Mouse (Mus musculus): ENCODE results near the gene Uvssa. TPM values are rescaled to one million over a fixed set of nuclear protein-coding genes. Genes with fewer than 3 reads are reported as not detected.

Uvssa gene
- polyA plus RNA-seq, 1 experiment from 2014 or later = 9.3 TPM

DNA sequence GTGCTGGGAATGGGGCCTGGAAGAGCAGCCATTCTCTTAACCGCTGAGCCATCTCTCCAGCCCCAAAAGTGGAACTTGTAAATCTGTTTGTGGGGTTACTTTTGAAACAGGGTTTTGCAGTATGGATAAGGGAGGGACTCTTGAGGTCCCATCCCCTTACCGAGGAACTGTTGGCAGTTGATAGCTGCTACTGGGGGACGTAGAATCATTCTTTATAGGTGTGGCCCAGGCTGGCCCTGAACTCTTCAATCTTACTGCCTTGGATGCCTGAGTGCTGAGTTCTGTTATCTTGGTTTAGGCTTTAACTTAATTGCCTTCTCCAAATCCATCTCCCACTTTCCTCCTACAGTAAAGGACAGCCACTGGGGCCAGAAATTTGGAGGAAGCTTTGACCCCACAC, 34.3 kb upstream of the Uvssa start:
- ChIA-PET POLR2A (interaction anchor here (1.4 to 2.6 kb wide), 2 partner anchors 8 to 34 kb away, joined by 4 to 10 read pairs; partner anchors contain the start of gene Uvssa), CTCF (interaction anchor here (1.1 to 4.7 kb wide), 4 partner anchors 12 to 64 kb away, joined by 4 to 27 read pairs (median 4); no protein-coding TSS in a partner anchor)
- TF ChIP-seq CTCF (IDR thresholded peaks at IDR 0.05) = no peak
- DNase-seq (ENCODE audit: low read depth, low spot score) = no peak
- in situ Hi-C loops (cut with MboI; ENCODE audit: low pct_unique_long_range_greater_than_20kb) = no loop called here
- H3K27me3 ChIP-seq = no peaks in the 10 kb centered on the region
- no peak for ATAC-seq

- DNase-seq (ENCODE audit: low read depth, low spot score) = no peak
- CTCF ChIA-PET = interaction anchor here (0.8 to 1.1 kb wide), 2 partner anchors 17 to 34 kb away, joined by 3 read pairs; no protein-coding TSS in a partner anchor
- ATAC-seq = no peak
- POLR2A ChIA-PET = interaction anchor here (0.8 kb wide), 1 partner anchor 10 kb away, joined by 3 read pairs; no protein-coding TSS in a partner anchor
- in situ Hi-C loops (cut with MboI; ENCODE audit: low pct_unique_long_range_greater_than_20kb) = no loop called here
- H3K27me3 ChIP-seq = no peaks in the 10 kb centered on the region
- TF ChIP-seq CTCF (IDR thresholded peaks at IDR 0.05) = no peak
Observed at GRCm38 (mm10) chr5:33347620-33348019, 30.7 kb upstream of the Uvssa start.

DNA sequence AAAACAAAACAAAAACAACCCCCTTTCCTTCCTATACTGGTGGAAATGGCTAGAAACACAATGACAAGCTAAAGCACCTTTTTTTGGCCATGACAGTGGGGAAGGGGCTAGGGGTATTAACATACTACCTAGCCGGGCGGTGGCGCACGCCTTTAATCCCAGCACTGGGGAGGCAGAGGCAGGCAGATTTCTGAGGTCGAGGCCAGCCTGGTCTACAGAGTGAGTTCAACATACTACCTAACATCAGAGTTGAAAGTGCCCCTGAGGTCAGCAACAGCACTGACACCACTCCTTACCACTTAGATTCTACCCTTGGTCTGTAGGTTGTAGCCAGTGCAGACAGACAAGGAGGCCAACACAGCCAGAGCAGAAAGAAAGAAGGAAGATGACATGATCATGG, 29.1 kb upstream of the Uvssa start:
- no peaks in the 10 kb centered on the region for H3K27me3 ChIP-seq
- ATAC-seq = no peak
- POLR2A ChIA-PET = no interaction called here
- CTCF ChIA-PET = interaction anchor here (1.9 to 3.1 kb wide), 2 partner anchors 10 to 18 kb away, joined by 5 to 8 read pairs; no protein-coding TSS in a partner anchor
- no peak for DNase-seq (ENCODE audit: low read depth, low spot score)
- in situ Hi-C loops (cut with MboI; ENCODE audit: low pct_unique_long_range_greater_than_20kb) = no loop called here
- TF ChIP-seq CTCF (IDR thresholded peaks at IDR 0.05) = no peak

- in situ Hi-C loops (cut with MboI; ENCODE audit: low pct_unique_long_range_greater_than_20kb) = no loop called here
- H3K27me3 ChIP-seq = no peaks in the 10 kb centered on the region
- no peak for TF ChIP-seq CTCF (IDR thresholded peaks at IDR 0.05)
- POLR2A ChIA-PET = interaction anchor here (0.5 kb wide), 1 partner anchor 13 kb away, joined by 3 read pairs; no protein-coding TSS in a partner anchor
- ATAC-seq (no peak), DNase-seq (ENCODE audit: low read depth, low spot score) (no peak)
- CTCF ChIA-PET = interaction anchor here (1.6 to 6.4 kb wide), 4 partner anchors 11 to 52 kb away, joined by 3 to 35 read pairs (median 6); no protein-coding TSS in a partner anchor
Observed at GRCm38 (mm10) chr5:33349706-33350105, 28.6 kb upstream of the Uvssa start.

- no peak for DNase-seq (ENCODE audit: low read depth, low spot score)
- ATAC-seq = no peak
- POLR2A ChIA-PET = interaction anchor here (0.9 to 3.5 kb wide), 2 partner anchors 15 to 16 kb away, joined by 4 to 18 read pairs; partner anchors contain the start of gene Maea
- TF ChIP-seq CTCF (IDR thresholded peaks at IDR 0.05) = no peak
- CTCF ChIA-PET = interaction anchor here (0.9 to 6.4 kb wide), 8 partner anchors 9 to 74 kb away, joined by 3 to 35 read pairs (median 6); partner anchors contain the start of gene Maea
- H3K27me3 ChIP-seq = no peaks in the 10 kb centered on the region
- in situ Hi-C loops (cut with MboI; ENCODE audit: low pct_unique_long_range_greater_than_20kb) = no loop called here
Observed at GRCm38 (mm10) chr5:33351556-33352272, 26.6 kb upstream of the Uvssa start.

DNA sequence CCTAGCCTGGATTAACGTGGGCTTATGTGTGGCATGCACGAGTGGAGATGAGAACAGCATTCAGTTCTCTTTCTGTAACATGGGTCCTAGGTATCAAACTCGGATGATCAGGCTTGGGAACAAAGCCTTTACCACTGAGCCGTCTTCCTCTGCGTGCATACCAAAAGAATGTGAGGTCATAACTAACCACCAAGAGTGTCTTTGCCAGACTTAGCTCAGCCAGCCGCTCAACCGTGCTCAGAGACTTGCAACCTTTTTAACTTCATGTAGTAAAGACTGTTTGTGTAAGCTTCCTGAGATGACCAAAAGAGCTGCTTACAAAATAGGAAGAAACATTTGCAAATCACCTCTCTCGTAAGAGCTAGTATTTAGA, 26.1 kb upstream of the Uvssa start:
- ATAC-seq (peak; percentile 91), DNase-seq (ENCODE audit: low read depth, low spot score) (peak; percentile 97)
- no peaks in the 10 kb centered on the region for H3K27me3 ChIP-seq
- POLR2A ChIA-PET = interaction anchor here (0.7 to 3.5 kb wide), 2 partner anchors 9 to 16 kb away, joined by 4 to 18 read pairs; partner anchors contain the start of gene Maea
- CTCF ChIA-PET = interaction anchor here (0.9 to 6.4 kb wide), 5 partner anchors 10 to 48 kb away, joined by 3 to 35 read pairs (median 12); partner anchors contain the start of gene Maea
- TF ChIP-seq CTCF (IDR thresholded peaks at IDR 0.05) = no peak
- in situ Hi-C loops (cut with MboI; ENCODE audit: low pct_unique_long_range_greater_than_20kb) = no loop called here

GRCm38 (mm10) chr5:33353011-33353410, 25.3 kb upstream of the Uvssa start:
- DNase-seq (ENCODE audit: low read depth, low spot score) = no peak
- H3K27me3 ChIP-seq = no peaks in the 10 kb centered on the region
- ChIA-PET CTCF (interaction anchor here (0.9 to 6.4 kb wide), 3 partner anchors 10 to 17 kb away, joined by 3 to 35 read pairs (median 4); no protein-coding TSS in a partner anchor), POLR2A (interaction anchor here (3.5 kb wide), 1 partner anchor 17 kb away, joined by 18 read pairs; the partner anchor contains the start of gene Maea)
- TF ChIP-seq CTCF (IDR thresholded peaks at IDR 0.05) = no peak
- no peak for ATAC-seq
- in situ Hi-C loops (cut with MboI; ENCODE audit: low pct_unique_long_range_greater_than_20kb) = no loop called here

- ChIA-PET CTCF (interaction anchor here (1.3 to 3.6 kb wide), 2 partner anchors 13 to 20 kb away, joined by 3 to 22 read pairs; no protein-coding TSS in a partner anchor), POLR2A (interaction anchor here (0.7 to 1.8 kb wide), 3 partner anchors 10 to 14 kb away, joined by 3 to 6 read pairs (median 3); no protein-coding TSS in a partner anchor)
- TF ChIP-seq CTCF (IDR thresholded peaks at IDR 0.05) = no peak
Observed at GRCm38 (mm10) chr5:33357494-33357893, 20.9 kb upstream of the Uvssa start.

DNA sequence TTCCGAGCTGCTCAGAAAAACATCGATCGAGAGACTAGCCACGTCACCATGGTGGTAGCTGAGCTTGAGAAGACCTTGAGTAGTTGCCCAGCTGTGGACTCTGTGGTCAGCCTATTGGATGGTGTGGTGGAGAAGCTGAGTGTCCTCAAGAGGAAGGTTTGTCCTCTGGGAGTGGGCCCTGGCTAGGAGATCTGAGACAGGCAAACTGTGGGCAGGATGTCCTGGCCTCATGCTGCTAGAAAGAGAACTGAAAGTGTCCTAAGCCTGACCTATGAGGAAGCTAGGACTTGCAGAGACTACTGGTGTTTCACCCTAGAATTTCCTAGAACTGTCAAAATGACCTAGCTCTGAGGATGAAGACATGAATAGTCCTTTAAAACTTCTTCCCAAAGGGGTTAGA, 19.9 kb upstream of the Uvssa start:
- H3K27me3 ChIP-seq = no peaks in the 10 kb centered on the region
- ChIA-PET CTCF (interaction anchor here (1.1 to 3.6 kb wide), 4 partner anchors 9 to 22 kb away, joined by 3 to 22 read pairs (median 4); partner anchors contain the start of gene Uvssa), POLR2A (interaction anchor here (0.7 to 1.8 kb wide), 3 partner anchors 11 to 13 kb away, joined by 3 to 6 read pairs (median 3); no protein-coding TSS in a partner anchor)
- no peak for TF ChIP-seq CTCF (IDR thresholded peaks at IDR 0.05)
- no peak for DNase-seq (ENCODE audit: low read depth, low spot score)
- ATAC-seq = no peak
- in situ Hi-C loops (cut with MboI; ENCODE audit: low pct_unique_long_range_greater_than_20kb) = no loop called here

More at GRCm38 (mm10) chr5:33357494-33357893, 20.9 kb upstream of the Uvssa start:
- in situ Hi-C loops (cut with MboI; ENCODE audit: low pct_unique_long_range_greater_than_20kb) = no loop called here
- no peak for DNase-seq (ENCODE audit: low read depth, low spot score)
- no peaks in the 10 kb centered on the region for H3K27me3 ChIP-seq
- no peak for ATAC-seq

DNA sequence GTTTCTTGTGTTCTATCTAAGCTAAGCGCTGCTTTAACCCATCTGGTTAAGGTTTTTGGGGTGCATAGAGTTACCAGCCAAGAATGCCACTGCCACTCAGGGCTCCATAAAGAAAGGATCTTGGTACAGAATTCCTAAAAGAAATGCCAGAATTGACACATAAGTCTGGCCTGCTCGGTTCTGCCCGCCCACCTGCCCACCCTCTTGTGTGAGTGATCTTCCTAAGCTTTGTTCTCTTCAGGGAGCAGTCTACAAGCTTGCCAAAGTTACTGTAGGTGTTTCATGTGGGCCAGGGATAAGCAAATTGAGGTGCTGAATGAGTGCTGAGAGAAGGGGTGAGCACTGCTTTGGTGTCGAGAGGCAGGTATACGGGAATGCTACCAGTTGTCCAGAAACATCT, 15.1 kb upstream of the Uvssa start:
- ATAC-seq = no peak
- in situ Hi-C loops (cut with MboI; ENCODE audit: low pct_unique_long_range_greater_than_20kb) = no loop called here
- ChIA-PET CTCF (interaction anchor here (1.1 to 1.7 kb wide), 2 partner anchors 12 to 22 kb away, joined by 3 to 5 read pairs; no protein-coding TSS in a partner anchor), POLR2A (no interaction called here)
- DNase-seq (ENCODE audit: low read depth, low spot score) = no peak
- TF ChIP-seq CTCF (IDR thresholded peaks at IDR 0.05) = no peak
- H3K27me3 ChIP-seq = no peaks in the 10 kb centered on the region

Data from Patski (cell line).